Mouse (Mus musculus) liver, postnatal 0 days (tissue): ENCODE data around the gene Kdm2a. TPM values are rescaled to one million over a fixed set of nuclear protein-coding genes. Genes with fewer than 3 reads are reported as not detected.

Experiments used
- ATAC-seq: fragments of 200-750 bp; cut with Nextera tagmentation; 2 replicates; pipeline ENCODE4 v1.8.0; 2017; ENCODE audit warnings: mild to moderate bottlenecking, moderate library complexity
- DNase-seq: peaks from one replicate; pipeline ENCODE4 v3.0.0-alpha.2; 2016
- H3K27ac ChIP-seq: fragments of 300-500 bp; sonication (generic); 2 replicates; pipeline ENCODE4 v1.5.1; 2014; ENCODE audit warnings: antibody characterized with exemption, moderate library complexity, mild to moderate bottlenecking, low read depth
- H3K27me3 ChIP-seq: fragments of 300-500 bp; sonication (generic); 2 replicates; pipeline ENCODE4 v1.6.1; 2014; ENCODE audit warnings: low read length, control low read depth, mixed read lengths; ENCODE audit not compliant: insufficient read depth
- H3K36me3 ChIP-seq: fragments of 300-500 bp; sonication (generic); replicated peaks from 2 replicates; pipeline ENCODE4 v1.6.1; 2014; ENCODE audit warnings: mild to moderate bottlenecking, control low read depth, low read length, moderate library complexity, mixed read lengths; ENCODE audit not compliant: insufficient read depth
- H3K4me1 ChIP-seq: fragments of 300-500 bp; sonication (generic); 2 replicates; pipeline ENCODE4 v1.6.1; 2014; ENCODE audit warnings: antibody characterized with exemption, mild to moderate bottlenecking, control low read depth; ENCODE audit not compliant: insufficient read depth
- H3K4me2 ChIP-seq: fragments of 300-500 bp; sonication (generic); 2 replicates; pipeline ENCODE4 v1.6.1; 2014; ENCODE audit warnings: low read depth, mild to moderate bottlenecking, low read length, moderate library complexity, mixed read lengths
- H3K4me3 ChIP-seq: fragments of 300-500 bp; sonication (generic); 2 replicates; pipeline ENCODE4 v1.5.1; 2014; ENCODE audit warnings: low read depth, low read length
- H3K9ac ChIP-seq: fragments of 300-500 bp; sonication (generic); replicated peaks from 2 replicates; pipeline ENCODE4 v1.6.1; 2014; ENCODE audit warnings: mild to moderate bottlenecking, moderate library complexity
- H3K9me3 ChIP-seq: fragments of 300-500 bp; sonication (generic); 2 replicates; pipeline ENCODE4 v1.6.1; 2016; ENCODE audit warnings: mild to moderate bottlenecking, control low read depth, low read length, mixed read lengths
- CTCF ChIP-seq: sonication (generic); IDR thresholded peaks from 2 replicates; pipeline ENCODE4 v1.5.1; 2016; ENCODE audit warnings: antibody characterized with exemption, low read depth
- EP300 ChIP-seq: IDR thresholded peaks from 2 replicates; pipeline ENCODE4 v1.6.1; 2016; ENCODE audit warnings: antibody characterized with exemption, low read depth, mild to moderate bottlenecking
- WGBS: fragments of 180-500 bp; shearing (Covaris S2); extraction: QIAGEN DNeasy Blood & Tissue Kit; methylation state at CpG from one replicate; pipeline ENCODE4 v1.1.7; 2014; ENCODE audit not compliant: insufficient replicate concordance; 5-methylcytosine and 5-hydroxymethylcytosine counted together
- polyA plus RNA-seq: library from polyadenylated mRNA; unstranded; fragments of >200 nt; fragmentation: Nextera tagmentation; extraction: Ambion mirVana; gene quantifications from 2 replicates; pipeline ENCODE4 v1.2.1, GENCODE M21; 2015

Kdm2a gene
- polyA plus RNA-seq, 1 experiment from 2014 or later = 7.8 TPM

DNA sequence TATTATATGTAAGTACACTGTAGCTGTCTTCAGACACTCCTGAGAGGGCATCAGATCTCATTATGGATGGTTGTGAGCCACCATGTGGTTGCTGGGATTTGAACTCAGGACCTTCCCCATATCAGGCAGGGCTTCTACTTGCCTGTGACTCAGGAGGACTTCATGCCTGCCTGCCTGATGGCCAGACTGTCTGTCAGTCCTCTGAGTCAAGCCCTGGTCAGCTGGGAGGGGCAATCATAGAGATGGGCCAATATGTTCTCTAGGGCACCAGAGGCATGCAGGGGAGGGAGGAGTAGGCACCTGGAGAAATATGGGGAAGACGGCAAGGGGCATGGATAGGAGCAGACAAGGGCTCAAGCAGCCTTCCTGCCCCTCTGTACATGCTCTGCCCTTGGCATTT lies 36.9 kb upstream of the Kdm2a start:
- 75% methylated on average over 1 of the region's 1 CpGs for WGBS
- TF ChIP-seq EP300 (no peak), CTCF (no peak)
- H3K4me3 ChIP-seq = no peak overlapping the region
- H3K27me3 ChIP-seq = peaks cover 16% of the 10 kb centered on the region
- H3K9me3 ChIP-seq = no peaks in the 10 kb centered on the region
- 0 out of 2 replicates have a peak, but pooled peaks cover 3% of the 10 kb centered on the region for H3K36me3 ChIP-seq
- peaks cover 9% of the 10 kb centered on the region; the same call in 1 of the 2 replicates for H3K4me1 ChIP-seq
- no peak overlapping the region for H3K27ac ChIP-seq
- no peak overlapping the region for H3K4me2 ChIP-seq
- no peak for ATAC-seq
- no peak overlapping the region for H3K9ac ChIP-seq
- no peak for DNase-seq

DNA sequence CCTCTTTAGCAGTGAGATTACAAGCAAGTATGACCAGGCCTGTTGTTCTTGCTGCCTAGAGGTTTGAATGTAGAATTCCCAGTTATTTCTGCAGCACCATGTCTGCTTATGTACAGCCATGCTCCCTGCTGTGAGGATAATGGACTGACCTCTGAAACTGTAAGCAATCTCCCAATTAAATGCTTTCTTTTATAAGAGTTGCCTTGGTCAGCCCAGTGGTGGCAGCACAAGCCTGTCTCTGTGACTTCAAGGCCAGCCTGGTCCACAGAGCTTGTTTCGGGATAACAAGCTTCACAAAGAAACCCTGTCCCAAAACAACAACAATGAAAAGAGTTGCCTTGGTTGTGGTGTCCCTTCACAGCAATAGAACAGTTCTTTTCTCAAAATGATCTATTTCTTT lies 35.7 kb upstream of the Kdm2a start:
- no peaks in the 10 kb centered on the region for H3K9me3 ChIP-seq
- H3K4me2 ChIP-seq = no peak overlapping the region
- no peak overlapping the region for H3K9ac ChIP-seq
- TF ChIP-seq EP300 (no peak), CTCF (no peak)
- H3K4me1 ChIP-seq = 0 out of 2 replicates have a peak, but pooled peaks cover 5% of the 10 kb centered on the region
- no peak overlapping the region for H3K27ac ChIP-seq
- peaks cover 5% of the 10 kb centered on the region; the same call in 1 of the 2 replicates for H3K27me3 ChIP-seq
- WGBS = 81% methylated on average over 1 of the region's 1 CpGs
- H3K4me3 ChIP-seq = no peak overlapping the region
- no peak for DNase-seq
- no peak for ATAC-seq
- H3K36me3 ChIP-seq = 0 out of 2 replicates have a peak, but pooled peaks cover 3% of the 10 kb centered on the region

DNA sequence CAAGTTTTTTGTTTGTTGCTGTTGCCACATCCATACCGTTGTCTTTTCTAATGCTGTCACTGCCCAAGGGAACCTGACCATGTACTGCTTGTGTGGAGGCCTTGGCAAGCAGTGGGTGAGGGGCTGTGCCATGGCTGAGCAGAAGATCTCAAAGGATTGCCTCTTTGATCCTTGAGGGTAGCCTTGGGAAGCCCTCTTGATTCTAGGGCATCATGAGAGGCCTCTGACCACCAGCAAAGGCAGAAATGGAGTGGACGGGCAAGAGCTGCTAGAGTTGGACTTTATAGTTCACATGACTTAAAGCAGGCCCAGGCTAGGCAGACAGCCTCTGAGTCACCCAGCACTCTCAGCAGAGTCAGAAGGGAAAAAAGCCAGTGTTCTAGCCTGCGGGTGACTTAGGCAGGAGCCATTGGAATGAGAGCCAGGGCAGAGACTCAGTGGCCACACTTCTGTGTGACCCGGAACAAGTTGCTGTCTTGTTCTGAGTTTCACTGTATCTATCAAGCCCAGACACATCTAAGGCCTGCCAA lies 32.1 kb upstream of the Kdm2a start:
- Histone ChIP-seq H3K9me3 (no peaks in the 10 kb centered on the region), H3K27ac (no peak overlapping the region), H3K27me3 (no peaks in the 10 kb centered on the region), H3K4me2 (no peak overlapping the region), H3K4me3 (no peak overlapping the region), H3K36me3 (0 out of 2 replicates have a peak, but pooled peaks cover 4% of the 10 kb centered on the region), H3K4me1 (no peaks in the 10 kb centered on the region), H3K9ac (no peak overlapping the region)
- TF ChIP-seq EP300 (no peak), CTCF (no peak)
- 81% methylated on average over 4 of the region's 4 CpGs for WGBS
- DNase-seq (no peak), ATAC-seq (no peak)

DNA sequence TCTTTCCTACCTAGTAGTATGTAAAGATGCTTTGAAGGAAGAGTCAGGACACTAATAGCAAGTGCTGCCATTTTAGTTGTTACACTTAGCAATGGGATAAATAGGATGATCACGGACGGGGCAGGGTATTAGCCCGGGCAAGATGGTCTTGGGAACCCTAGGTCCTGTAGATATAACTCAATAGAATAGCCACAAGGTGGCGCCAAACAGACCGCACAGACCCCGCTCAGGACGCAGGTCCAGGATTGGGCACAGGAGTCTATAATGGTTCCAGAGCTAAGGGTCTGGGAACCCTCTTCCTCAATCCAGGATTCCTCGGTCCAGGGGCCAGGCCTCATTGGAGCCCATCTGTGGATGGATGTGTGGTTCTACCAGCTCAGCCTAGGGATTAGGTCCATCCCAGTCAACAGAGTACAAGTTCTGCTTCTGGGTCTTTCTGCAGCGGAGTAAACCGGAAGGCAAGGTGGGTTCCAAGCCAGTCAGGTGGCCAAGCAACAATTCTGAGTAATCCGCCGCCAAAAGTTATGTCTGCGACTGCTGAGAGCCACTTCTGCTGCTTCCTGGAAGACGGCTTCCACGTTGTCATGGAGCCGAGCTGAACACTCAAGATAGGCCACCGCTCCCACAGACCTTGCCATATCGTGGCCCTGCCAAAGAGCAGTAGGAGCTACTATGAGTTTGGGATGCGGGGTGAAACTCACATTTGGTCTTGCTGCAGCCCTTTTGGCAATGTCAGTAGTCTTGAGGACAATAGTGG lies 27.7 kb upstream of the Kdm2a start:
- no peak overlapping the region for H3K4me3 ChIP-seq
- H3K27ac ChIP-seq = no peak overlapping the region
- H3K4me2 ChIP-seq = no peak overlapping the region
- no peaks in the 10 kb centered on the region for H3K9me3 ChIP-seq
- H3K36me3 ChIP-seq = 0 out of 2 replicates have a peak, but pooled peaks cover 7% of the 10 kb centered on the region
- ATAC-seq = peak; percentile 31; the same call in 1 of the 2 replicates
- TF ChIP-seq CTCF (peak; percentile 68), EP300 (no peak)
- H3K4me1 ChIP-seq = peaks cover 1% of the 10 kb centered on the region
- WGBS = 66% methylated on average over 19 of the region's 19 CpGs
- DNase-seq = peak; percentile 57
- no peaks in the 10 kb centered on the region for H3K27me3 ChIP-seq
- no peak overlapping the region for H3K9ac ChIP-seq

DNA sequence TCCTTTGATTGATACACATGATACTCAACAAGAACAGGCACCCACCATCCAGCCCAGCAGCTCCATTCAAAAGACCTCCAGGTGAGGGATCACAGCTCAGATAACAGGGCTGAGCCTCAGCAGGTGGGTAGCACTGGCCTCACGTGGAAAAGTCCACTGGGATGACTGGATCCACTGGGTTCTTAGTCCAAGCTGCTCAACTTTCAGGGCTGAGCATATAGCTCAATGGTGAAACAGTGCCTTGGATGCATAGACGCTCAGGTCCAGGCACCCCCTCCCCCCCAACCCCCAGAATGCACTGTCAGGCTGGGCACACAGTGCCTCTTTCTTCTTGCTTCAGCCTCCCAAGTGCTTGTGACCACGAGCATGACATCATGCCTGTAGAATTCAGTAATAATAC lies 24.9 kb upstream of the Kdm2a start:
- H3K27me3 ChIP-seq = no peaks in the 10 kb centered on the region
- no peak overlapping the region for H3K4me2 ChIP-seq
- H3K4me3 ChIP-seq = no peak overlapping the region
- DNase-seq (no peak), ATAC-seq (no peak)
- H3K27ac ChIP-seq = no peak overlapping the region
- H3K9me3 ChIP-seq = no peaks in the 10 kb centered on the region
- H3K9ac ChIP-seq = no peak overlapping the region
- 0 out of 2 replicates have a peak, but pooled peaks cover 4% of the 10 kb centered on the region for H3K36me3 ChIP-seq
- peaks cover 13% of the 10 kb centered on the region for H3K4me1 ChIP-seq
- TF ChIP-seq CTCF (no peak), EP300 (no peak)
- 54% methylated on average over 3 of the region's 3 CpGs for WGBS

DNA sequence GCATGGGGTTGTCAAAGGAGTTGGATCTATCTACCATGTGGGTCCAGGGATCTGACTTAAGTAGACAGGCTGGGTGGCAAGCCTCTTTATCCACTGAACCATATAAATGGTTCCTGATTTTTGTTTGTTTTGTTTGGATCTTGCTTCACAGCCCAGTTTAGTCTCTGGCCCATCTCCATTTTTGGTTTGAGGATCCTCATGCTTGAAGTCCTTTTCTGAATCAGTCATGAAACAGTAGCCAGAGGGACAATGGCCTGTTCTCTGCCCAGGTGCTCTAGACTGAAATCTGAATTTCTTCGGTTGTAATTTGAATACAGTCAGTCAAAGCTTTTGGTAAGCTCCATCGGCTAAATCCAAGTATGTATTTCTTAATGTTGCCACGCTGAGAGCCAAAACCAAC lies 24.5 kb upstream of the Kdm2a start:
- Histone ChIP-seq H3K4me1 (peaks cover 13% of the 10 kb centered on the region), H3K36me3 (0 out of 2 replicates have a peak, but pooled peaks cover 4% of the 10 kb centered on the region), H3K27ac (no peak overlapping the region), H3K9ac (no peak overlapping the region), H3K9me3 (no peaks in the 10 kb centered on the region), H3K4me2 (no peak overlapping the region), H3K4me3 (no peak overlapping the region), H3K27me3 (no peaks in the 10 kb centered on the region)
- DNase-seq (no peak), ATAC-seq (no peak)
- WGBS = 85% methylated on average over 3 of the region's 3 CpGs
- TF ChIP-seq CTCF (no peak), EP300 (no peak)
